Mouse (Mus musculus): ENCODE measurements at regions not wholly inside any gene's neighbourhood (a gene's known extent, or its start where the extent isn't known, plus 50 kb on each side); places are given as distances from the start of the nearest gene placed in this dataset.

- TF ChIP-seq POLR2A (IDR thresholded peaks at IDR 0.05; ENCODE audit: low read depth, low read length) (no peak), CTCF (IDR thresholded peaks at IDR 0.05; ENCODE audit: extremely low read depth, insufficient read length, insufficient replicate concordance, low read depth, low read length) (no peak)
Observed at GRCm38 (mm10) chrX:11798326-11798725, 361.8 kb downstream of the Bcor start.
